30 mouse cellular contexts compared by ENCODE assay signal in the genomic region with DNA sequence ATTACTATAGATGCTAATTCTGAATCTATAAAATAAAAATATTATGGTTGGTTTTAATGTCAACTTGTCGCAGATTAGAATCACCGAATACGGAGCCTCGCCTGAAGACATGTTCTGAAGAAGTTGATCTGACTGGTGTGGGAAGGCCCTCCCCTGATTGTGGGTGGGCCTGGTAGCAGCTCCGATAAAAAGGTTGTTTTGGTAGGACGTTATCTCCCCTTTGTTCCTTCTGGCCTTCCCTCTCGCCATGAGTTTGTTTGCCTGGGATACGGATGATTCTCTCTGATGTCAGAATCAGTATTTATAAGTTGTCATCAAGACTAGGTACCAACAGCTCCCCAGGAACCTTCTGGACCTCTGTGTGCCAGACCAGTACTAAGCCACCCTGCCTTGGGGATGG. TPM values are rescaled to one million over a fixed set of nuclear protein-coding genes. Genes with fewer than 3 reads are reported as not detected.
DNase-seq lines count a peak whose midpoint lies in the region; TF ChIP-seq lines count a peak whose summit lies in the region.
"Had no signal": no experiment of that assay in that cellular context is flagged by ENCODE, and none has a peak within 500 bp of the region (broad histone marks: within the 10 kb centered on the region; RNA-seq: fewer than 3 reads in every experiment).

No protein-coding gene starts in this region.

- no peak overlapping the region for H3K9ac ChIP-seq in liver, adult 2 months (ENCODE audit: low read depth, low read length)
- peak overlapping the region; percentile 13 for H3K9ac ChIP-seq in MEL (ENCODE audit: control insufficient read depth, low read depth, low read length, poor library complexity, severe bottlenecking)
- H3K9ac ChIP-seq: embryonic facial prominence, embryonic 13.5 days; forebrain, embryonic 13.5 days; hindbrain, embryonic 14.5 days; limb, embryonic 12.5 days; liver, embryonic 14.5 days; lung, embryonic 15.5 days had no signal

- H3K27me3 ChIP-seq in liver, adult 2 months (ENCODE audit: control insufficient read depth, insufficient read depth, low read length), result no peaks in the 10 kb centered on the region
- H3K27me3 ChIP-seq in MEL (ENCODE audit: control insufficient read depth in 1 of 2, insufficient read depth in 2 of 2, low read length in 2 of 2), result no peaks in the 10 kb centered on the region
- H3K27me3 ChIP-seq: embryonic facial prominence, embryonic 13.5 days; forebrain, embryonic 13.5 days; limb, embryonic 12.5 days; lung, embryonic 15.5 days had no signal

- H3K27ac ChIP-seq in liver, adult 2 months (replicated peaks; ENCODE audit: insufficient read depth, low read depth, low read length), result peak overlapping the region; percentile 45; the same call in 1 of the 2 replicates
- peak overlapping the region; percentile 90 for H3K27ac ChIP-seq in MEL (ENCODE audit: control insufficient read depth, low read depth, low read length)
- H3K27ac ChIP-seq in macrophage, result peak overlapping the region; percentile 90
- H3K27ac ChIP-seq: embryonic facial prominence, embryonic 13.5 days; forebrain, embryonic 13.5 days; hindbrain, embryonic 14.5 days; limb, embryonic 12.5 days; liver, embryonic 14.5 days; lung, embryonic 15.5 days; midbrain, embryonic 10.5 days had no signal

- intact Hi-C loops in heart, postnatal 14 days (cut with DNase I), result loop anchor here (2.0 to 10.0 kb wide), 4 partner anchors 55 to 1945 kb away; partner anchors contain the start of genes Pfkm and Senp1
- intact Hi-C loops in left cerebral cortex, postnatal 25 days (cut with DNase I), result loop anchor here (5.0 kb wide), 1 partner anchor 105 kb away; no protein-coding TSS in a partner anchor

- TF ChIP-seq POLR2A in liver, adult 2 months (IDR thresholded peaks at IDR 0.05; ENCODE audit: extremely low read depth, insufficient read depth, low read length), result no peak
- TF ChIP-seq POLR2A in MEL (IDR thresholded peaks at IDR 0.05; ENCODE audit: control insufficient read depth in 1 of 2, insufficient read depth in 1 of 2, low read depth in 1 of 2, low read length in 2 of 2, poor library complexity in 1 of 2), result no peak

- no peaks in the 10 kb centered on the region for H3K9me3 ChIP-seq in MEL (replicated peaks; ENCODE audit: insufficient read depth, low read length)
- H3K9me3 ChIP-seq: embryonic facial prominence, embryonic 13.5 days; forebrain, embryonic 13.5 days; limb, embryonic 12.5 days; lung, embryonic 15.5 days; midbrain, embryonic 10.5 days had no signal

- no peak overlapping the region for H3K4me3 ChIP-seq in liver, adult 2 months (ENCODE audit: insufficient read depth, low read depth, low read length)
- H3K4me3 ChIP-seq in MEL (ENCODE audit: control insufficient read depth in 1 of 2, insufficient read depth in 1 of 2, low read depth in 2 of 2, low read length in 2 of 2) (peak overlapping the region; percentile 39 to 72), macrophage (ENCODE audit: inconsistent target) (no peak overlapping the region)
- H3K4me3 ChIP-seq: embryonic facial prominence, embryonic 13.5 days; forebrain, embryonic 13.5 days; limb, embryonic 12.5 days; lung, embryonic 15.5 days; midbrain, embryonic 10.5 days had no signal

- no peak for TF ChIP-seq RAD21 in MEL (IDR thresholded peaks at IDR 0.05; ENCODE audit: low read depth, low read length)

- DNase-seq in heart, adult 11 months, result peak; percentile 93
- no peak for DNase-seq in heart, postnatal 14 days
- no peak for DNase-seq in liver, adult 2 months (ENCODE audit: extremely low read depth, low read depth, low spot score)
- DNase-seq in liver (no peak), MEL (ENCODE audit: low read depth, low spot score) (peak; percentile 84)
- DNase-seq in left cerebral cortex, postnatal 25 days (ENCODE audit: low spot score in 2 of 2), result no peak
- DNase-seq in gastrocnemius, adult 18-20 months (ENCODE audit: low spot score), result no peak
- DNase-seq: embryo, embryonic 11 days; layer of hippocampus, postnatal 36 days; thymus, adult 18-20 months; thymus, postnatal 4 days had no signal

- H3K4me1 ChIP-seq in liver, adult 2 months (ENCODE audit: control insufficient read depth, insufficient read depth, low read length), result no peaks in the 10 kb centered on the region
- peaks cover 12 to 35% of the 10 kb centered on the region in 2 experiments for H3K4me1 ChIP-seq in MEL (ENCODE audit: control insufficient read depth in 1 of 2, insufficient read depth in 2 of 2, low read length in 2 of 2)

- no peak for TF ChIP-seq CTCF in liver, adult 2 months (IDR thresholded peaks at IDR 0.05; ENCODE audit: low read depth, low read length)
- TF ChIP-seq CTCF in MEL (IDR thresholded peaks at IDR 0.05 in 2 of 3, conservative IDR thresholded peaks at IDR 0.05 in 1 of 3; ENCODE audit: control insufficient read depth in 1 of 3, insufficient read depth in 1 of 3, low read depth in 2 of 3, low read length in 3 of 3, poor library complexity in 1 of 3, severe bottlenecking in 1 of 3), result no peak

- no peaks in the 10 kb centered on the region for H3K79me2 ChIP-seq in liver, adult 2 months (ENCODE audit: control insufficient read depth, insufficient read depth, low read length)
- H3K79me2 ChIP-seq in MEL (ENCODE audit: control insufficient read depth, insufficient read depth, low read length, poor library complexity) (no peaks in the 10 kb centered on the region; the same call in 1 of the 2 replicates), macrophage (ENCODE audit: inconsistent target) (no peaks in the 10 kb centered on the region)

- peak; percentile 51 to 66; a peak in 3 of 4 replicates for TF ChIP-seq EP300 in MEL (IDR thresholded peaks at IDR 0.05; ENCODE audit: low read depth in 1 of 2, low read length in 2 of 2)

- 60% methylated on average over 8 of the region's 8 CpGs for WGBS in liver, adult 2 months
- WGBS in macrophage (ENCODE audit: missing documents), result 59% methylated on average over 8 of the region's 8 CpGs

- H3K36me3 ChIP-seq in liver, adult 2 months (ENCODE audit: control insufficient read depth, insufficient read depth, low read length), result no peaks in the 10 kb centered on the region
- H3K36me3 ChIP-seq in MEL (ENCODE audit: control insufficient read depth in 1 of 2, insufficient read depth in 2 of 2, low read length in 2 of 2) (peaks cover 0 to 15% of the 10 kb centered on the region in 2 experiments; a peak in 2 of 4 replicates), macrophage (ENCODE audit: inconsistent target) (no peaks in the 10 kb centered on the region)
- H3K36me3 ChIP-seq: embryonic facial prominence, embryonic 13.5 days; lung, embryonic 15.5 days had no signal

RNA-seq across cellular contexts. Expression of gene Olfr279, which starts 20.0 kb away (rescaled TPM):
- not detected for total RNA-seq in heart, postnatal 14 days (2021)
- total RNA-seq in liver, adult 2 months (2014; rRNA removed), result not detected in 2 replicates
- polyA plus RNA-seq in liver, adult 2 months (2012; rRNA removed), result not detected in 2 replicates
- total RNA-seq in MEL (2012; rRNA removed), result under 0.01 TPM in 1 of 2 replicates, not detected in the other
- polyA plus RNA-seq in MEL (2012; ENCODE audit: insufficient read depth in 1 of 2, insufficient read length in 2 of 2, low read depth in 1 of 2, low replicate concordance in 2 of 2, missing spikeins in 1 of 2) (10 to 100 TPM in 1 of 2 experiments, under 1 TPM in 1; 0.03 to 81.4 TPM), macrophage (2018) (not detected in 3 replicates)
- total RNA-seq in macrophage (2018; cell fraction: chromatin; rRNA removed), result not detected
- total RNA-seq in macrophage (2018; cell fraction: cytosol; rRNA removed), result not detected
- total RNA-seq in macrophage (2018; cell fraction: nucleus; rRNA removed), result not detected
- not detected for total RNA-seq in left cerebral cortex, postnatal 25 days (2021)
- not detected for total RNA-seq in gastrocnemius, adult 18-20 months (2021)
- total RNA-seq: adrenal gland, postnatal 25 days; gastrocnemius, adult 8-10 months; granulocyte monocyte progenitor cell, adult 5-6 weeks; layer of hippocampus, adult 18-20 months; layer of hippocampus, postnatal 36 days; left cerebral cortex, postnatal 10 days had no signal
- polyA plus RNA-seq: C2C12; embryonic facial prominence, embryonic 13.5 days; forebrain, embryonic 13.5 days; heart, postnatal 0 days; hindbrain, embryonic 14.5 days; limb, embryonic 12.5 days; liver, embryonic 14.5 days; lung, embryonic 15.5 days; midbrain, embryonic 10.5 days; midbrain, embryonic 16.5 days; neural tube, embryonic 14.5 days; stomach, embryonic 16.5 days had no signal

RNA-seq across cellular contexts. Expression of gene Kansl2, which starts 21.8 kb away (rescaled TPM):
- total RNA-seq in heart, postnatal 14 days (2021), result 10 to 100 TPM; 78.4 to 82.2 TPM
- total RNA-seq in liver, adult 2 months (2014; rRNA removed), result 17.9 and 22.2 TPM in 2 replicates
- 18.0 and 21.9 TPM in 2 replicates for polyA plus RNA-seq in liver, adult 2 months (2012; rRNA removed)
- 150 and 157 TPM in 2 replicates for total RNA-seq in MEL (2012; rRNA removed)
- polyA plus RNA-seq in MEL (2012; ENCODE audit: insufficient read depth in 1 of 2, insufficient read length in 2 of 2, low read depth in 1 of 2, low replicate concordance in 2 of 2, missing spikeins in 1 of 2) (100 to 1,000 TPM in 1 of 2 experiments, not detected in 1; 170 TPM), macrophage (2018) (17.8 to 41.1 TPM (median 31.9 TPM) in 3 replicates)
- 10 to 100 TPM; 24.1 to 84.7 (median 43.2) TPM for total RNA-seq in macrophage (2018; cell fraction: chromatin; rRNA removed)
- total RNA-seq in macrophage (2018; cell fraction: cytosol; rRNA removed), result 10 to 100 TPM; 14.4 to 34.4 (median 22.4) TPM
- 10 to 100 TPM; 14.8 to 97.7 (median 33.0) TPM for total RNA-seq in macrophage (2018; cell fraction: nucleus; rRNA removed)
- total RNA-seq in left cerebral cortex, postnatal 25 days (2021), result 10 to 100 TPM; 58.1 to 62.6 TPM
- 10 to 100 TPM; 60.8 to 60.9 TPM for total RNA-seq in gastrocnemius, adult 18-20 months (2021)

RNA-seq across cellular contexts. Expression of gene Lalba, which starts 29.7 kb away (rescaled TPM):
- not detected for total RNA-seq in heart, postnatal 14 days (2021)
- total RNA-seq in liver, adult 2 months (2014; rRNA removed), result not detected in 2 replicates
- polyA plus RNA-seq in liver, adult 2 months (2012; rRNA removed), result not detected in 2 replicates
- total RNA-seq in MEL (2012; rRNA removed), result not detected in 2 replicates
- polyA plus RNA-seq in MEL (2012; ENCODE audit: insufficient read depth in 1 of 2, insufficient read length in 2 of 2, low read depth in 1 of 2, low replicate concordance in 2 of 2, missing spikeins in 1 of 2) (not detected), macrophage (2018) (not detected in 3 replicates)
- total RNA-seq in macrophage (2018; cell fraction: chromatin; rRNA removed), result not detected
- not detected for total RNA-seq in macrophage (2018; cell fraction: cytosol; rRNA removed)
- total RNA-seq in macrophage (2018; cell fraction: nucleus; rRNA removed), result not detected
- not detected for total RNA-seq in left cerebral cortex, postnatal 25 days (2021)
- total RNA-seq in gastrocnemius, adult 18-20 months (2021), result not detected
- total RNA-seq: adrenal gland, postnatal 25 days; gastrocnemius, adult 8-10 months; granulocyte monocyte progenitor cell, adult 5-6 weeks; layer of hippocampus, adult 18-20 months; layer of hippocampus, postnatal 36 days; left cerebral cortex, postnatal 10 days had no signal
- polyA plus RNA-seq: C2C12; embryonic facial prominence, embryonic 13.5 days; forebrain, embryonic 13.5 days; hindbrain, embryonic 14.5 days; inflammation-experienced regulatory T-cells, adult 6 months; liver, embryonic 14.5 days; midbrain, embryonic 16.5 days; neural tube, embryonic 14.5 days had no signal

RNA-seq across cellular contexts. Expression of gene OR5BS1P, which starts 42.5 kb away (rescaled TPM):
- total RNA-seq in heart, postnatal 14 days (2021), result not detected
- not detected in 2 replicates for total RNA-seq in liver, adult 2 months (2014; rRNA removed)
- not detected in 2 replicates for polyA plus RNA-seq in liver, adult 2 months (2012; rRNA removed)
- total RNA-seq in MEL (2012; rRNA removed), result 0.04 TPM in 1 of 2 replicates, not detected in the other
- polyA plus RNA-seq in MEL (2012; ENCODE audit: insufficient read depth in 1 of 2, insufficient read length in 2 of 2, low read depth in 1 of 2, low replicate concordance in 2 of 2, missing spikeins in 1 of 2) (not detected), macrophage (2018) (not detected in 3 replicates)
- not detected for total RNA-seq in macrophage (2018; cell fraction: chromatin; rRNA removed)
- total RNA-seq in macrophage (2018; cell fraction: cytosol; rRNA removed), result not detected
- not detected for total RNA-seq in macrophage (2018; cell fraction: nucleus; rRNA removed)
- not detected for total RNA-seq in left cerebral cortex, postnatal 25 days (2021)
- total RNA-seq in gastrocnemius, adult 18-20 months (2021), result not detected
- total RNA-seq: adrenal gland, postnatal 25 days; gastrocnemius, adult 8-10 months; granulocyte monocyte progenitor cell, adult 5-6 weeks; layer of hippocampus, adult 18-20 months; layer of hippocampus, postnatal 36 days; left cerebral cortex, postnatal 10 days had no signal
- polyA plus RNA-seq: C2C12; embryonic facial prominence, embryonic 13.5 days; forebrain, embryonic 13.5 days; heart, postnatal 0 days; hindbrain, embryonic 14.5 days; inflammation-experienced regulatory T-cells, adult 6 months; limb, embryonic 12.5 days; liver, embryonic 14.5 days; lung, embryonic 15.5 days; midbrain, embryonic 10.5 days; midbrain, embryonic 16.5 days; neural tube, embryonic 14.5 days; stomach, embryonic 16.5 days had no signal

RNA-seq across cellular contexts. Expression of gene Ccnt1, which starts 58.5 kb away (rescaled TPM):
- total RNA-seq in heart, postnatal 14 days (2021), result 10 to 100 TPM; 32.8 to 42.6 TPM
- total RNA-seq in liver, adult 2 months (2014; rRNA removed), result 13.5 and 13.8 TPM in 2 replicates
- polyA plus RNA-seq in liver, adult 2 months (2012; rRNA removed), result 5.4 and 7.4 TPM in 2 replicates
- total RNA-seq in MEL (2012; rRNA removed), result 40.5 and 44.0 TPM in 2 replicates
- polyA plus RNA-seq in MEL (2012; ENCODE audit: insufficient read depth in 1 of 2, insufficient read length in 2 of 2, low read depth in 1 of 2, low replicate concordance in 2 of 2, missing spikeins in 1 of 2) (10 to 100 TPM; 19.5 to 63.2 TPM), macrophage (2018) (15.6 to 24.0 TPM (median 18.9 TPM) in 3 replicates)
- 100 to 1,000 TPM in 22 of 26 experiments, 10 to 100 TPM in 4; 92.6 to 179 (median 113) TPM for total RNA-seq in macrophage (2018; cell fraction: chromatin; rRNA removed)
- 10 to 100 TPM; 27.8 to 44.6 (median 35.7) TPM for total RNA-seq in macrophage (2018; cell fraction: cytosol; rRNA removed)
- total RNA-seq in macrophage (2018; cell fraction: nucleus; rRNA removed), result 100 to 1,000 TPM in 8 of 26 experiments, 10 to 100 TPM in 18; 72.7 to 126 (median 94.3) TPM
- 10 to 100 TPM; 45.5 to 45.9 TPM for total RNA-seq in left cerebral cortex, postnatal 25 days (2021)
- total RNA-seq in gastrocnemius, adult 18-20 months (2021), result 10 to 100 TPM; 21.1 to 24.3 TPM

Comparison
In these comparisons a context has a peak if more than half of its experiments do, and no peak if none do; other contexts are left out.
1. DNase-seq: peak in heart, adult 11 months (single experiment) and MEL (single experiment); none in heart, postnatal 14 days (0 of 2), liver, adult 2 months (single experiment), liver (single experiment), left cerebral cortex, postnatal 25 days (0 of 2) and gastrocnemius, adult 18-20 months (single experiment).
2. H3K4me3 ChIP-seq: peak in MEL (2 of 2); none in liver, adult 2 months (single experiment) and macrophage (single experiment).
3. Peak in every context shown above with its lines, with median percentiles within 50 percentile points of each other: H3K27ac ChIP-seq.